Mouse (Mus musculus) lung, adult 2 months (tissue): Measurements from ENCODE around the gene Kif6.

ENCODE experiments used
- CTCF ChIP-seq: fragments of 200-500 bp; IDR thresholded peaks from 2 replicates; pipeline ENCODE4 v1.5.1; 2011; ENCODE audit warnings: mild to moderate bottlenecking, low read length, control low read depth; ENCODE audit not compliant: insufficient read depth
- POLR2A ChIP-seq: fragments of 200-500 bp; IDR thresholded peaks from 2 replicates; pipeline ENCODE4 v1.6.1; 2011; ENCODE audit warnings: low read depth, mild to moderate bottlenecking, control low read depth, low read length, borderline replicate concordance; ENCODE audit errors: extremely low read depth

DNA sequence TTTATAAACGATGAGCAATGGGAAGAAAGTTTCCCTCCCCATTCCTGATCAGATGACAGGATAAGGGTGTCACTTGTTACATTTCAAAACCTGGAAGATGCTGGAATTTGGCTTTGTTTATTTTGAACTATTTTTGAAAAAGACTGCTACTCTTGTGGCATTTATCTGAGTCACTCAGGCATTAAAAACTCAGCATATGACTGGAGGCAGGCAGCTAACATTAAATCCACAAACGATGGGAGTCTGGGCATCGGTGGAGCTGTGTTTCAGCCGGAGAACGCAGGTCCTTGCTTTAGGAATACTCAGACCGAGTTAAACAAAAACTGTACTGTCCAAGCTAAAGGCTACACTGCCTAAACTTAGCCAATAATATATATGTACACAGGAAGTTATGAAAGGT is 46.7 kb downstream of the Kif6 start:
- TF ChIP-seq POLR2A (no peak), CTCF (no peak)
